Mouse (Mus musculus): ENCODE measurements around the gene Ica1.

Gene Ica1

GRCm38 (mm10) chr6:8644703-8645102, 133.6 kb downstream of the Ica1 start:
- no peak for DNase-seq (ENCODE audit: low spot score)

- DNase-seq (ENCODE audit: low spot score), result no peak
Observed at GRCm38 (mm10) chr6:8640863-8641262, 137.4 kb downstream of the Ica1 start.

DNA sequence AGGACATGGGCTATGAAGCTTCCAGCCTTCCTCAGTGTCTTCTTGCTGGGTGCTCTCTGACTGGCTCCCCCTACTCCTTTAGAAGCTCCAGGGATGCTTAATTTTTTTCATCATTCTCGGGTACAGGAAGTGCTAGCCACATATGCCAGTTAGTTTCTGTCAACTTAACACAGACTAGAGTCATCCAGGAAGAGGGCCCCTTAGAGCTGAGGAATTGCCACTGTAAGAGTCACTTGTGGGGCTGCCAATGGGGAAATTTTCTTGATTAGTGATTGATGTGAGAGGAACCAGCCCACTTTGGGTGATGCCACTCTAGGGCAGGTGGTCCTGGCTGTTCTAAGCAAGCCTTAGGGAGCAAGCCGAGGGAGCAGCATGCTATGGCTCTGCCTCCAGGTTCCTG, 138.8 kb downstream of the Ica1 start:
- DNase-seq (ENCODE audit: low spot score), result no peak

DNA sequence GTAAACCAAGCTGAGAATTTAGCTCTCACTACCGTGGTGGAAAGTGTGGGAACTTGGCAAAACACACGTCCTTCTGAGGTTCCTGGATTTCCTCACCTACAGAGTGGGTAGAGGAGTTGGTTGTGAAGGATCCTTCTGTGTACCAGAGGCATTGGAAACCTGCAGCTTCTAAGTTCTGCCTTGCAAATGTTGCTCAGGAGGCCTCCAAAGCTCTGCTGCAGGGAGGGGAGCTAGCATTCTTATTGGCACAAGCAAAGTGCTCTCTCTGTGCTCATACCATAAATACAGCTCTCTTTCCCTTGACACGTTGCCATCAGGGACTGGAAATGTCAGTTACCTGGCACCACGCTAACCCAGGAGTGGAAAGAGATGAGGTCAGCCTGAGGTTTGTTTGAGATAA, 139.4 kb downstream of the Ica1 start:
- DNase-seq (ENCODE audit: low spot score), result no peak

GRCm38 (mm10) chr6:8638122-8638521, 140.2 kb downstream of the Ica1 start:
- DNase-seq (ENCODE audit: low spot score), result no peak

DNA sequence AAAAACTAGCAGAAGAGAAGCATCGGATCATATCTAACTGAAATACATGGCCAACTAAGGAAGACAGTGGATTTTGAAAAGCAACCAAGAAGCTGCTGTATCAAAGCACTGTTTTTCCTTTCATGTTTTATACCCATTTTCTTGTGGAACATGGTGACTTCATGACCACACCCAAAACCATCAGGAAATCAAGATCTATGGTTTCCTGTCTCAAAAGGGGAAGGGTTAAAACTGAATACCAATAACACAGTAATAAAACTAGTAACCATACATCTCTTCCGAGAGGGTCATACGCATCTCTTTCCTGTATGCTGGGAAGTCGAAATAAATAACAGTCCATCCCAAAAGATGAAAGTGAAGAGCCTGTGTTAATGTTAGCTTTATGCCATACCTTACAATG, 145.6 kb downstream of the Ica1 start:
- DNase-seq (ENCODE audit: low spot score), result no peak

DNA sequence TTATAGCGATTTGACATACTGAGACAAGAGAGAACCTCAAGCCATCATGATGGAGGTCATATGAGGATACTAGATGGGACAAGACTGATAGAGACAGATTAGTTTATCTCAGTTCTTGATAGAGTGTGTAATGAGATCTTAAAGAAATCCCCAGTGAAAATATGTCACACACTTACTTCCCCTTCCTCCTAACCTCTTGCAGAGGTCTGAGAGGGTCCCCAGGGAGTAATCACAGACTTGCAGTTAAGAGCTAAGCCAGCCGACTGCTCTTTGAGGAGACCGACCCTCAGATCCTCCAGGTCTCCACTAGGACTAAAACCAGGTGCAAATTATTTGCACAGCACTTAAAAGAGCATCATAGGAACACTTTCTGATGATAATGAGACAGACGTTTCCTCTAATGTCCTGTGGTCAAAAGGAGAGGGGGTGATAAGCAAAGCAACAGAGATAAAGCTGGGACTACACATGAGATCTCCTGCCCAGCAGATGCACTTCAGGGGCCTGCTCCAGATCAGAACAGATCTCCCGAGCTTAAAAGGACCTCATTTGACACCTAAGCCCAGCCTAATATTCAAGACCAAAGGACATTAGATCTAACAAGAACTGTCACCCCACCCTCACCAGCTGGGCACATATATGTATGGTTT, 146.2 kb downstream of the Ica1 start:
- no peak for DNase-seq (ENCODE audit: low spot score)

DNA sequence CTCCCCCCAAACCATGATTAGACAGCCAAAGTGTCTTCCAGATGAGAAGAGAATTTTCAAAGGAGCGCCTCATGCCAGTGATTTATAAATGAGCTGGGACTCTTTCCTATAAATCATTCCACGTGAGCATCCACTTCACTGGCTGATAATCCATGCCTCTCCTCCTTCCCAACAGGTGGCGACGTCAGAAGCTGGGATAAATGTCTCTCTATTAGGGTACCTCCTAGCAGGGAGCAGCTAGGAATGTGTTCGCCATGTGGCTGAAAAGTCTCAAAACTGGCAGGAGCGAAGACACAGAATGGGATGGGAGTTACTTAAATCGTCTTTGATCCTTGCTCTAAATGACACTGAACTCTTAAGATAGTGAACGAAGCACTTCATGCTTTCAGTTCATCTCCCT, 146.9 kb downstream of the Ica1 start:
- no peak for DNase-seq (ENCODE audit: low spot score)

DNA sequence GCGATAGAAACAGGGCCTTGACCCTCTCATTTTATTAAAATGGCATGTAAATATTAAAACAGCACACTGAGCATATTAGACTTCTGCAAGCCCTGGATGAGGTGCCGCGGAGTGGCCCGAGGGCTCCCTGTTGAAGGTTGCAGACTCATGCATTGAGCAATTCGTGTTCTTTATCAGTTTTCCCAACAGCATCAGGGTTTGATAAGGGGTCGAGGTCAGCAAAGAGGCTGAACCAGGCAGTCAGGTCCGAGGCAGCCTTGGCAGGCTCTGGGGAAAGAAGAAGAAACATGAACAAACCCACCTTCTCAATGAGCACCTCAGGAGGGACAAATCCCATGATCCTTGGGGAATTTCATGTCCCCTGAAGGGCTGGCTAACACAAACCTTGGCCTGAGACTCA, 147.8 kb downstream of the Ica1 start:
- no peak for DNase-seq (ENCODE audit: low spot score)

GRCm38 (mm10) chr6:8628715-8629267, 149.5 kb downstream of the Ica1 start:
- no peak for DNase-seq (ENCODE audit: low spot score)

DNA sequence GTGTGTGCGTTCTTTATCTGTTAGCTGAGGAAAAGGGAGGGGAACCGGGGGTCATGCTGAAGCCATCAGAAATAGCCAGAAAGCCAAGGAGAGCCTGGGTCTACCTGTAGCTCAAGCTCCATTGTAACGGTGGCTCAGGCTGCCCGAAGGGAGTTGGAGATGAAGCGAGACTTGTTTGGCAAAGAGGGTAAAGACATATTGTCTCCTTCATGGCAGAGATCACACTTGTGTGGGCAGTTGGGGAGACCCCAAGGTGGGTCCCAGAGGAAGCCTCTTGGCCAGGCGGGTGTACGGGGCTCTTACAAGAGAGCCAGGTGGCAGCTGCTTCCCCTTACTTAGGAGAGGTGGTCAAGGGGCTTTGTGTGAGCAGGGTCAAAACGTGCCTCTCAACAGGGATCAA, 150.1 kb downstream of the Ica1 start:
- DNase-seq (ENCODE audit: low spot score), result no peak

DNA sequence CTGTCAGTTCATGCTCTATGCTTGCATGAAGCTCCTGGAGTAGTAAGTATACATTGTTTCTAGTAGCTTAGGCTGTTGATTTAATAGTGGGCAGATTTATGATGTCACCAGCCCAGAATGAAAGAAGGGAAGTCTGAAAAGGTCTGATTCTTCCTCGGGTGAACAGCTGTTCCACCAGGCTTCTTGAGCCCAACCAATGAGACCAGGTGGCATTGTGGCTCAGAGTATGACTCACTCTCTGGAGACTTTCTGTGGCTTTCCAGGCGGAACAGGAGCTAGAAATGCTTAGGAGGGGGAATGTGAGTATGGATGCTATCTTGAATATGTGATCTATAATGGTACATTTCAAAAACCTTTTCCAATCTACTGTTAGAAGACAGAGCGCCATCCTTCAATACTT, 155.2 kb downstream of the Ica1 start:
- no peak for DNase-seq (ENCODE audit: low spot score)

DNA sequence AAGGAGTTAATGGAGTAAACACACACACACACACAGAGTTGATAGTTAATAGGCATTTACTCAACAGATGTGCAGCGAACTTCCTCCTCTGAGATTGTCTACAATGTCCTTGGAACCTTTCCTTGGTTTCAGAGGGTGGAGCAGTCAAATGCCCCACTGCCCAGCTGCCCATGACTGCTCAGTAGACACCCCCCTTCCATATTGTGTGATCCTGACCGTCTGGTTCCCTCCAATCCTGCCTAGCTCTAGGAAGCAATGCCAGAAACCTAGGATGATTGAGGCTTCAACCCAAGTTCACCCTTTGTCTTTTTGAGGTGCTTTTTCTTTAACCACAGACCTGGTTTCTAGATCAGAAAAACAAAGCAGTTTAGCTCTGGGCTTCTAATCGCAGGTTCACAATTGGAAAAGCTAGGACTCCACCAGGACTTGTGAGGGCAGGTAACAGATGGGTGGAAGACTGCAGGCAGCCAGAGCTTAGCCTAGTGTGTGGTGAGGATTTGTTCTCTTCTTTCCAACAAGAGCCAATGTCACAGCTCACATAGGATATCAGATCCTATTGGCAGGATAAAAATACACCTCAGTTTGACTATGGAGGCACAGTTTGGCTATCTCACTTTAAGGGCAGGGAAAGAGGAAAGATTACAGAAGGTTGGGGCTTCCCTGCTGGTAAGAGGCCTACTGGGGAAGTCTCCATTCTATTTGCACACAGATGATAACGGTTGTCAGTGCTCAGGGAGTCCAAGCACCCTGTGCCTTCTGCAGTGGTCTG, 158.5 kb downstream of the Ica1 start:
- no peak for DNase-seq (ENCODE audit: low spot score)

DNA sequence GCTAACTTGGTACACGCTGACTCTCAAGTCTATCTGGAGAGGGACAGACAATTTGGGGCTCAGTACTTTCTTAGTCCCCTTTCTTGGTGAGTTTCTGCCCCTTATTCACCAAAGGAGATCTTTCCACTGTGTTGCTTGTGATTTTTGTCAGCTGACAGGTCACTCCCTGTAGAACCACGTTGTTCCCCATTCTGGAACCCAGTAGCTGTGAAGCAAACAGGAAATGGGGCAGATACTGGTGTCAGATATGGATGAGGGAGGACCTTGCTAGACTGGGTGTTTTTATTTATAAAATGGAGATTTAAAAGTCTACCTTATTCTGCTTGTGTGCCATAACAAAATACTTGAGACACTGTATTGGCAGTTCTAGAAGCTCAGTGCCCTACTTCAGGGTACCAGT, 160.9 kb downstream of the Ica1 start:
- no peak for DNase-seq (ENCODE audit: low spot score)

DNA sequence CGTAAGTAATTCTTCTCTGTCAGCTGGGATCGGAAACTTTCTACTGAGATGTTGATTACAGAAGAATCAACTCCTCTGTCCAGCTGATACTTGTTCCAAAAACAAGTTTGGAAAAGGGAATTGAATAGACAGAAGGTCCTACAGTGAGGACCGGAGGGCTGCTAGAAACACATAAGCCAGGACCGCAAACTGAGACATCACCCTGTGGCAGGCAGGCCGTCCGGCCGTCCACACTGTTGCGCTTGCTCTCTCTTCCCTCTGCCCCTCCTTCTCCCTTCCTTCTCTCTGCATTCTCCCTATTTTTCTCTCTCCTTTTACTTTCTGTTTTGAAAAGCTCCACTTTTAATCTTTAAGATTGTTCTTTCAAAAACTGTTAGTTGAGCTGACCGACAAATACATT, 186.6 kb downstream of the Ica1 start:
- no peak for DNase-seq (ENCODE audit: low spot score)

DNA sequence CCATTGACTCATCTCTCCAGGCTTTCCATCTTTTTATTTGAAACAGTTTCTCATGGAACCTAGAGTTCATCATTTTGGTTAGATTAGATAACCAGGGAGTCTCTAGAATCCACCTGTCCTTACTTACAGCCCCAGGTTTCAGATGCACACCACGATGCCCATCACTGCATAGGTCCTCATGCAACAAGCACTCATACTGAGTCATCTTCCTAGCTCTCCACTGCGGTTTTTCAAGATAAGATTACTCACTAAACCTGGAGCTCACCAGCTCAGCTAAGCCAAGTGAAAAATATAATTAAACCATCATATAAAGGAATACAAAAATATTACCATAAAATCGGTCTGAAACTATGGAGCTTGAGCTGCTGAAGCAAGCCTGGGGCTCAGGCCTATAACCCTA, 194.4 kb downstream of the Ica1 start:
- no peak for DNase-seq (ENCODE audit: low spot score)

DNA sequence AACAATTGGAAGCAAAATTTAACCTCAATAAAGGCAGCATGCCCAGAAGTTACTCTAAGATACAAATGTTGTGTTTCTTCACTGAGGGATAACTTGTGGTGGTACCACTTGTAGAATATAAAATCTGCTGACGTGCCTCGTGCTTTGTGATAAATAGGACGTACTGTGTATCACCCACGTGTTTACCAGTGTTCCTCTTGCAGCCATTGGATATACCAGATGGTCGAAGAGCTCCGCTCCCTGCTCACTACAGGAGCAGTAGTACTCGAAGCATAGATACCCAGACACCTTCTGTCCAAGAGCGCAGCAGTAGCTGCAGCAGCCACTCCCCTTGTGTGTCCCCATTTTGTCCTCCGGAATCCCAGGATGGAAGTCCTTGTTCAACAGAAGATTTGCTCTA, 195.9 kb downstream of the Ica1 start:
- DNase-seq (ENCODE audit: low spot score), result no peak
